Mouse (Mus musculus) spleen, adult 2 months (tissue): Measurements from ENCODE around the gene Vmn1r159.
"Not testable (repeated sequence)": the region's sequence is repeated elsewhere in the genome, so short reads cannot be mapped to it uniquely, and the experiment has no call there.

ENCODE experiments used
- CTCF ChIP-seq: fragments of 200-500 bp; IDR thresholded peaks from 2 replicates; pipeline ENCODE4 v1.5.1; 2011; ENCODE audit warnings: mild to moderate bottlenecking, inconsistent platforms; ENCODE audit not compliant: insufficient read depth, insufficient read length, insufficient replicate concordance; ENCODE audit errors: extremely low read depth
- POLR2A ChIP-seq: fragments of 200-500 bp; IDR thresholded peaks from 2 replicates; pipeline ENCODE4 v1.6.1; 2011; ENCODE audit warnings: low read depth, low read length, inconsistent platforms

- not testable (repeated sequence) for TF ChIP-seq CTCF, POLR2A
Measured at GRCm38 (mm10) chr7:22843505-22843904, at the start of gene Vmn1r159.
